Mouse (Mus musculus): ENCODE results near the gene A930009A15Rik. TPM values are rescaled to one million over a fixed set of nuclear protein-coding genes. Genes with fewer than 3 reads are reported as not detected.

A930009A15Rik gene
- 0.31 and 1.1 TPM in 2 replicates for polyA plus RNA-seq (2016; fragmentation: Nextera tagmentation; extraction: Ambion mirVana)

DNA sequence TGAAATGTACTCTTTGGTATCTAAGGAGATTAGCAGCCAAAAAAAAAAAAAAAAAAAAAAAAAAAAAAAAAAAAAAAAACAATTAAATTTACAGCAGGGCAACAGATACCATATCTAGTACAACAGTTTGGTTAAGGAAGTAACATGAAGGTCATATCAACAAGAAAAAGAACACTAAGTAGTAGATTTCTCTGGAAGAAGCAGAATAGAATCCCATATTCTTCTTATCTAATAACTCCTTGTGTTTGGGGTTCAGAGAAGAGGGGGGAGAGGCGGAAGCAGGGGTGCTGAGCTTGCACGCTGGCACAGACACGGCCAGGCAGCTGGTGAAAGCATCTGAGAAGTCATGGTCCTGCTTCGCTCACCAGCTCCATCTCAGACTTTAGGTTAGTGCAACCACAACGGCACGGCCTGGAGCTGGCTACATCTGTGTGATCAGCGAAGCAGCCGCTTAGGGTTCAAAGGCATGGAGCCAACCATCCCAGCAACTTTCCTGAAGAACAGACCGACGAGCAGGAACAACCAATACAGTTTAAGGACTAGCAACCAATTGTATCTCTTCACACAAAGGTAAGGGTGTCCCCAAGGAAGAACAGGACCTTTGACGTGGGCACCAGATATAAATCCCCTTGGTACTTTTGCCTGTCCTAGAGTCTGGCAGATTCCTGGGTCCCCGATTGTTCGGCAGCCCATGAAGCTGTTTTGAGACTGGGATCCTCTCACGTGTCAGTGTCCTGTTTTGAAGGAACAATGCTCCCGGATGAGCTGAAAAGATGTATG is at the start of gene A930009A15Rik:
Gene A930009A15Rik (plus strand): TSS at position 275 of the 780 bp plus-strand sequence.
- Histone ChIP-seq H3K27me3 (ENCODE audit: low read depth, poor library complexity, severe bottlenecking) (peaks cover 30% of the 10 kb centered on the region), H3K4me1 (peaks cover 31% of the 10 kb centered on the region), H3K9me3 (replicated peaks) (peaks cover 4% of the 10 kb centered on the region; the same call in 1 of the 2 replicates), H3K27ac (replicated peaks) (peak within 1 kb of the TSS; percentile 79), H3K4me3 (0 out of 2 replicates have a peak within 1 kb of the TSS, but pooled peaks have one; percentile 4), H3K36me3 (no peaks in the 10 kb centered on the region)
- WGBS, result 61% methylated on average over 15 of the region's 15 CpGs
- DNase-seq (ENCODE audit: low spot score), result no peak

GRCm38 (mm10) chr10:115520200-115521080 is 49.3 kb upstream of the A930009A15Rik start:
- peaks cover 26% of the 10 kb centered on the region for H3K4me1 ChIP-seq
- H3K36me3 ChIP-seq, result no peaks in the 10 kb centered on the region
- no peak overlapping the region for H3K27ac ChIP-seq (replicated peaks)
- peak; percentile 22 for DNase-seq (ENCODE audit: low spot score)
- H3K9me3 ChIP-seq (replicated peaks), result no peaks in the 10 kb centered on the region
- H3K27me3 ChIP-seq (ENCODE audit: low read depth, poor library complexity, severe bottlenecking), result peaks cover 16% of the 10 kb centered on the region; the same call in 1 of the 2 replicates
- no peak overlapping the region for H3K4me3 ChIP-seq
- 40% methylated on average over 17 of the region's 17 CpGs for WGBS

DNA sequence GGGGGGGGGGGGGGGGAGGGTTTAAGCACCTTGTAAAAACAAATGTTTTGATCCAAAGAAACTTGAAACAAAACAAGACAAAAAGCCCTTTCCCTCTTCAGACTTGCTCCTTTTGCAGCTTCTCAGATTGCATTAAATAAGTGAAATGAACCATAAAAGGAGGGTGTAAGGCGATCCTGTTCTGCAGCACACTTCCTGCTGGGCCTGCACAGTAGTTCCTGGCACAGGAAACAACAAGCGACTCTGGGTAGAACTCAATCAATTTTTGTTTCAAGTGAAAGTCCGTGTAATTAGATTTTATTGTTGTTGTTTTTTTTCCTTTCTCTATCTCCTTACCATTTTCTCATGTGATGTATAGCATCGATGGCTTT is 48.7 kb upstream of the A930009A15Rik start:
- peaks cover 16% of the 10 kb centered on the region; the same call in 1 of the 2 replicates for H3K27me3 ChIP-seq (ENCODE audit: low read depth, poor library complexity, severe bottlenecking)
- DNase-seq (ENCODE audit: low spot score), result no peak
- no peak overlapping the region for H3K27ac ChIP-seq (replicated peaks)
- 8% methylated on average over 4 of the region's 4 CpGs for whole genome bisulfite sequencing
- peaks cover 26% of the 10 kb centered on the region for H3K4me1 ChIP-seq
- H3K9me3 ChIP-seq (replicated peaks), result no peaks in the 10 kb centered on the region
- H3K4me3 ChIP-seq, result no peak overlapping the region
- no peaks in the 10 kb centered on the region for H3K36me3 ChIP-seq

DNA sequence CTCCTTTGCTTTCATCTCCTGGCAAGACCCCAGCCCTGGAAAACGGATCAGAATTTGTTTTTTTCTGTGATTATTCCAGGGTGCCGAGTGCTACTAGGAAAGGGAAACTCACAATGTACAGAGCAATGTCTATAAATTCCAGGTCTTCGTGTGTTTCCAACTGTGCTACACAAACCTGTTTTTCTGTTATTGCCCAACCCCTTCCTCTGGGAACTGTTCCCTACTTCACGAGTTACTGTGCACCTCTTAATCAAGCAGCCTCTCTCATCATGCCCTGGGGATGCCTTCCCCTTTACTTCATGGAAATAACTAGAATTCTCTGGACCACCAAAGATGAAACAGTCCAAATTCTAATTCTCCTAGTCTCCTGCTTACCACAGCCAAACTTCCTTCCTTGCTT is 40.9 kb upstream of the A930009A15Rik start:
- no peak for DNase-seq (ENCODE audit: low spot score)
- Histone ChIP-seq H3K27ac (replicated peaks) (no peak overlapping the region), H3K36me3 (no peaks in the 10 kb centered on the region), H3K9me3 (replicated peaks) (no peaks in the 10 kb centered on the region), H3K4me1 (no peaks in the 10 kb centered on the region), H3K4me3 (no peak overlapping the region), H3K27me3 (ENCODE audit: low read depth, poor library complexity, severe bottlenecking) (0 out of 2 replicates have a peak, but pooled peaks cover 3% of the 10 kb centered on the region)
- WGBS, result 76% methylated on average over 4 of the region's 4 CpGs

DNA sequence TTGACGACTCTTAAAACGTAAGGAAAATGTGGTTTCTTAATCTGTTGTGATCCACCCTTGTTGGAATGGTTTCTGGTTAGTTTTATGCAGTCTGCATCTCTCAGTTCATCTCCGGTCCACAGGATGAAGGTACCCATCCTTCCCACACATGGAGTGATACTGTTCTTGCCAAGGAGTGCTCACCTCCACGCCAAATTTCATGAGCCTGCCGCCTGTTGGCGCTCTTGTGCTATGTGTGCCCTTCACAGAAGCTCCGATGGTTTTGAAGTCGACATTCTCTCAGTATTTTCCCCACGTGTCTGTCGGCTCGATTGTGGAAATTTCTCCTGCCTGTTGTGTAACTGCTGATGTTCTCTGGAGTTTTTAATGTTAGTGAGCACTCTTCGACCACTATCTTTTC is 40.0 kb upstream of the A930009A15Rik start:
- H3K9me3 ChIP-seq (replicated peaks), result no peaks in the 10 kb centered on the region
- H3K4me1 ChIP-seq, result no peaks in the 10 kb centered on the region
- H3K36me3 ChIP-seq, result no peaks in the 10 kb centered on the region
- H3K27me3 ChIP-seq (ENCODE audit: low read depth, poor library complexity, severe bottlenecking), result no peaks in the 10 kb centered on the region
- no peak overlapping the region for H3K27ac ChIP-seq (replicated peaks)
- DNase-seq (ENCODE audit: low spot score), result no peak
- H3K4me3 ChIP-seq, result no peak overlapping the region
- 89% methylated on average over 12 of the region's 12 CpGs for WGBS

- no peak for DNase-seq (ENCODE audit: low spot score)
- Histone ChIP-seq H3K36me3 (no peaks in the 10 kb centered on the region), H3K9me3 (replicated peaks) (no peaks in the 10 kb centered on the region), H3K4me3 (no peak overlapping the region), H3K4me1 (no peaks in the 10 kb centered on the region), H3K27ac (replicated peaks) (no peak overlapping the region), H3K27me3 (ENCODE audit: low read depth, poor library complexity, severe bottlenecking) (no peaks in the 10 kb centered on the region)
- 85% methylated on average over 2 of the region's 2 CpGs for WGBS
Measured at GRCm38 (mm10) chr10:115530746-115531145, 39.0 kb upstream of the A930009A15Rik start.

GRCm38 (mm10) chr10:115542917-115543316 is 26.9 kb upstream of the A930009A15Rik start:
- no peaks in the 10 kb centered on the region for H3K4me1 ChIP-seq
- H3K27ac ChIP-seq (replicated peaks), result no peak overlapping the region
- 90% methylated on average over 6 of the region's 6 CpGs for WGBS
- no peaks in the 10 kb centered on the region for H3K36me3 ChIP-seq
- no peaks in the 10 kb centered on the region for H3K27me3 ChIP-seq (ENCODE audit: low read depth, poor library complexity, severe bottlenecking)
- H3K9me3 ChIP-seq (replicated peaks), result no peaks in the 10 kb centered on the region
- no peak overlapping the region for H3K4me3 ChIP-seq
- DNase-seq (ENCODE audit: low spot score), result no peak

- Histone ChIP-seq H3K4me3 (no peak overlapping the region), H3K4me1 (peaks cover 12% of the 10 kb centered on the region), H3K36me3 (no peaks in the 10 kb centered on the region), H3K27me3 (ENCODE audit: low read depth, poor library complexity, severe bottlenecking) (peaks cover 12% of the 10 kb centered on the region), H3K27ac (replicated peaks) (no peak overlapping the region), H3K9me3 (replicated peaks) (no peaks in the 10 kb centered on the region)
- DNase-seq (ENCODE audit: low spot score), result no peak
- 50% methylated on average over 7 of the region's 7 CpGs for WGBS
Measured at GRCm38 (mm10) chr10:115550253-115550652, 19.5 kb upstream of the A930009A15Rik start.

- no peak overlapping the region for H3K4me3 ChIP-seq
Measured at GRCm38 (mm10) chr10:115551069-115551468, 18.7 kb upstream of the A930009A15Rik start.

DNA sequence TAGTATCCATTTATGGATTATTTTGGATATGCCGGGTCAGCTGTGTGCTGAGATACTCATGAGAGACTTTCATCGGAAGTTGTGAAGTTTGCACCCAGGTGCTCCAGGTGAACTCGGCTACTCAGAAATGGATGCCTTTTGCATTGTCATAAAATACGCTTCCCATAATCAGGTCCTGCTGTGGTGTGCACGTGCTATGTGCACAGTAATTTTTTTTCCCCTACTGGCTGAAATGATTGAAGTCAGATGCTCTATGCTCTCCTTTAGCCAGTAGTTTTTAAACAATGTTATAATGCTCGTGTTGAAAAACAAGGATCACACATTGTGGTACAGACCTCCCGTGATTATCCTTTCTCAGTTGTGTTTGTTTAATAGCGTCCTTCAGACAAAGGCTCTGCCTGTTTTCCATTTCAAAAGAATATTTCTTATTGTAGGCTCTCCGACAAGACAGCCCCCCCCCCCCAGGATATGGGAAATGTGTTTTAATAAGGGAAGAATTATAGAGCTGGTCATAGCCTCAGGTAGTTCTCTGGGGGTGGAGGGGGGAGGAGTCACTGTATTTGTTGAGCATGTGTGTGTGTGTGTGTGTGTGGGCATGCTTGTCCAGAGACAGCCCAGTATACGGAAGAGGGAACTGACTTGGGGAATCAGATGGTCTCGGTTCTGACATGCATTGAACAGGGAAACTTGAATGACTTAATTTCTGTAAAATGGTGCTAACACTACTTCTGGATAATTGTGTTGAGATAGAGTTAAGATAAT is 16.3 kb upstream of the A930009A15Rik start:
- H3K4me3 ChIP-seq, result no peak overlapping the region
- H3K4me1 ChIP-seq, result peaks cover 25% of the 10 kb centered on the region
- H3K36me3 ChIP-seq, result no peaks in the 10 kb centered on the region
- no peaks in the 10 kb centered on the region for H3K9me3 ChIP-seq (replicated peaks)
- H3K27ac ChIP-seq (replicated peaks), result no peak overlapping the region
- H3K27me3 ChIP-seq (ENCODE audit: low read depth, poor library complexity, severe bottlenecking), result peaks cover 29% of the 10 kb centered on the region
- DNase-seq (ENCODE audit: low spot score), result no peak
- WGBS, result 59% methylated on average over 11 of the region's 11 CpGs

More at GRCm38 (mm10) chr10:115551069-115551468, 18.7 kb upstream of the A930009A15Rik start:
- Histone ChIP-seq H3K36me3 (no peaks in the 10 kb centered on the region), H3K27me3 (ENCODE audit: low read depth, poor library complexity, severe bottlenecking) (peaks cover 20% of the 10 kb centered on the region), H3K27ac (replicated peaks) (no peak overlapping the region), H3K9me3 (replicated peaks) (no peaks in the 10 kb centered on the region), H3K4me1 (peaks cover 12% of the 10 kb centered on the region)
- no peak for DNase-seq (ENCODE audit: low spot score)
- WGBS, result 82% methylated on average over 3 of the region's 3 CpGs

- Histone ChIP-seq H3K36me3 (no peaks in the 10 kb centered on the region), H3K4me3 (no peak overlapping the region), H3K9me3 (replicated peaks) (no peaks in the 10 kb centered on the region), H3K4me1 (peaks cover 23% of the 10 kb centered on the region), H3K27ac (replicated peaks) (no peak overlapping the region), H3K27me3 (ENCODE audit: low read depth, poor library complexity, severe bottlenecking) (peaks cover 46% of the 10 kb centered on the region)
- no peak for DNase-seq (ENCODE audit: low spot score)
- WGBS, result 72% methylated on average over 2 of the region's 2 CpGs
Measured at GRCm38 (mm10) chr10:115555191-115555765, 14.5 kb upstream of the A930009A15Rik start.

DNA sequence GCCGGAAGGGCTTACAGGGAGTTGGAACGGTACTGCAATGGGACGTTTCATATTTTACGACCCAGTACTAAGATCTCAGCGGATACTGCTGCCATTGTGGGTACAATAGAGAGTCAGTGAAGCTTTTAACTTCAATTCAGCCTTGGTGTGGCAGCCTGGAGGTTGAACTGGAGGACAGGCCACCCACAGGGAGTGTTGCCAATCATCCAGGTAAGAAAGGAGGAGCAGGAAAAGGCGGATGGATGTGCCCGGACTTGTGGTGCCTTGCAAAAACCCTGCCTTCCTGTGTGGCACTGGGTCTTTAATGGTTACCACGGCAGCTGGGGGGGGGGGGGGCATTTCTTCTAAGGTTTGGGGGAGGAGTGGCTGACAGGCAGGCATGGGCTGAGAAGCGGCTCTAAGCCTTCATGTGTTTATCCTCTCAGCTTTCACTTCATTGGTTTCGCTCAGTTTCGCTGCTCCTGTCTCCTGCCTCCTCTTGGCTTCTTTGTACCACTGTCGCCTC is 13.0 kb upstream of the A930009A15Rik start:
- peak; percentile 71 for DNase-seq (ENCODE audit: low spot score)
- H3K27me3 ChIP-seq (ENCODE audit: low read depth, poor library complexity, severe bottlenecking), result peaks cover 60% of the 10 kb centered on the region
- H3K4me3 ChIP-seq, result peak overlapping the region; percentile 23
- H3K9me3 ChIP-seq (replicated peaks), result no peaks in the 10 kb centered on the region
- WGBS, result 13% methylated on average over 12 of the region's 12 CpGs
- peaks cover 28% of the 10 kb centered on the region for H3K4me1 ChIP-seq
- H3K36me3 ChIP-seq, result no peaks in the 10 kb centered on the region
- peak overlapping the region; percentile 42; the same call in 1 of the 2 replicates for H3K27ac ChIP-seq (replicated peaks)

All from midbrain, embryonic 10.5 days (tissue).